Mouse (Mus musculus) forebrain, embryonic 16.5 days (tissue): Measurements from ENCODE around the gene Ctrc. TPM values are rescaled to one million over a fixed set of nuclear protein-coding genes. Genes with fewer than 3 reads are reported as not detected.

Experiments
- ATAC-seq: fragments of 200-750 bp; cut with Nextera tagmentation; 2 replicates; pipeline ENCODE4 v1.8.0; 2017; ENCODE audit warnings: mild to moderate bottlenecking, moderate library complexity
- H3K27ac ChIP-seq: fragments of 300-500 bp; sonication (generic); 2 replicates; pipeline ENCODE4 v1.5.1; 2014; ENCODE audit warnings: low read length, control low read depth
- H3K27me3 ChIP-seq: fragments of 300-500 bp; sonication (generic); replicated peaks from 2 replicates; pipeline ENCODE4 v1.6.1; 2014; ENCODE audit warnings: low read length; ENCODE audit not compliant: control insufficient read depth, insufficient read depth
- H3K36me3 ChIP-seq: fragments of 300-500 bp; sonication (generic); 2 replicates; pipeline ENCODE4 v1.6.1; 2014; ENCODE audit not compliant: control insufficient read depth, insufficient read depth
- H3K4me1 ChIP-seq: fragments of 300-500 bp; sonication (generic); replicated peaks from 2 replicates; pipeline ENCODE4 v1.6.1; 2014; ENCODE audit warnings: low read length; ENCODE audit not compliant: control insufficient read depth, insufficient read depth
- H3K4me2 ChIP-seq: fragments of 300-500 bp; sonication (generic); 2 replicates; pipeline ENCODE4 v1.6.1; 2014; ENCODE audit warnings: mild to moderate bottlenecking, low read length, control low read depth
- H3K4me3 ChIP-seq: fragments of 300-500 bp; sonication (generic); replicated peaks from 2 replicates; pipeline ENCODE4 v1.5.1; 2014; ENCODE audit warnings: mild to moderate bottlenecking, low read length, control low read depth
- H3K9ac ChIP-seq: fragments of 300-500 bp; sonication (generic); replicated peaks from 2 replicates; pipeline ENCODE4 v1.6.1; 2014; ENCODE audit warnings: low read depth, low read length, control low read depth
- H3K9me3 ChIP-seq: fragments of 300-500 bp; sonication (generic); 2 replicates; pipeline ENCODE4 v1.6.1; 2016; ENCODE audit warnings: low read length; ENCODE audit not compliant: control insufficient read depth
- WGBS: fragments of 180-500 bp; shearing (Covaris S2); extraction: QIAGEN DNeasy Blood & Tissue Kit; methylation state at CpG from one replicate; pipeline ENCODE4 v1.1.7; 2014; 5-methylcytosine and 5-hydroxymethylcytosine counted together
- polyA plus RNA-seq: library from polyadenylated mRNA; unstranded; fragments of >200 nt; fragmentation: Nextera tagmentation; extraction: Ambion mirVana; gene quantifications from 2 replicates; pipeline ENCODE4 v1.2.1, GENCODE M21; 2015

Ctrc gene
- polyA plus RNA-seq, 1 experiment from 2014 or later = not detected

- 79% methylated on average over 5 of the region's 5 CpGs for WGBS
Measured at GRCm38 (mm10) chr4:141862867-141863266, 16.7 kb upstream of the Ctrc start.

DNA sequence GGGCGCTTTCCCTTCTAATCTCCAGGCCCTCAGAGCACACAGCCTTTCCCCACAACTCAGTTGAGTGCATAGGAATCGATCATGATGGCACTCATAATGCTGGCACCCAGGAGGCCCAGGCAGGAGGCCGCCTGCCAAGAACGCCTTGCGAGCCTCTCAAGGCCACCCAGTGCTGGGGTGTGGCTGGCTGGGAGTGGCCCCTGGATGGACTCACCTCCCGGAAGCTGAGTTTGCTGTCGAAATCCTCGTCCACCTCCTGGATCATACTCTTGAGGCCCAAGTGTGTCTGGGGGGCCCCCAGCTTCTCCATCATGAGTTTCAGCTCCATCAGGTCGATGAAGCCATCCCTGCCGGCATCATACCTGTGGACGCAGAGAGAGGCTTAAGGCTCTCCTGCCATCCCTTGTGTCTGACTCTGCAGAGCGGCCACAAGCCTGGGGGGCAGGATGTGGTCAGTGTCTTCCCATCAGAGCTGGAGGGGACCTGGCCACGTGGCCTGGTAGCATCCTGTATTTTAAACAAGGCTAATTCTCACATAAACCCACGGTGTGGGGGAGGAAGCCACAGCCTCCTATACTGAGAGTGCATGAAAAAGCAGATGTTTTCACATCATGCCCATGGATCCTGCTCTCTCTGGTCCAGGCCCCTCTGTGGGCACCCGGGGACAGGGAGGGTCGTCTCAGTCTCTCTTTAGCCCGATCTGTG is 15.6 kb upstream of the Ctrc start:
- peaks cover 6% of the 10 kb centered on the region for H3K4me1 ChIP-seq
- WGBS = 91% methylated on average over 17 of the region's 17 CpGs
- no peak overlapping the region for H3K4me3 ChIP-seq
- no peak overlapping the region for H3K27ac ChIP-seq
- no peaks in the 10 kb centered on the region for H3K27me3 ChIP-seq
- no peak overlapping the region for H3K9ac ChIP-seq
- H3K9me3 ChIP-seq = no peaks in the 10 kb centered on the region
- ATAC-seq = no peak
- H3K36me3 ChIP-seq = no peaks in the 10 kb centered on the region
- H3K4me2 ChIP-seq = no peak overlapping the region

More at GRCm38 (mm10) chr4:141862867-141863266, 16.7 kb upstream of the Ctrc start:
- H3K9ac ChIP-seq = no peak overlapping the region
- no peak overlapping the region for H3K27ac ChIP-seq
- no peaks in the 10 kb centered on the region for H3K36me3 ChIP-seq
- no peak overlapping the region for H3K4me3 ChIP-seq
- no peak overlapping the region for H3K4me2 ChIP-seq
- peaks cover 17% of the 10 kb centered on the region for H3K4me1 ChIP-seq
- no peak for ATAC-seq
- no peaks in the 10 kb centered on the region for H3K9me3 ChIP-seq
- no peaks in the 10 kb centered on the region for H3K27me3 ChIP-seq

GRCm38 (mm10) chr4:141860246-141860841 is 14.2 kb upstream of the Ctrc start:
- no peaks in the 10 kb centered on the region for H3K9me3 ChIP-seq
- no peak overlapping the region for H3K9ac ChIP-seq
- no peaks in the 10 kb centered on the region for H3K27me3 ChIP-seq
- ATAC-seq = no peak
- no peaks in the 10 kb centered on the region; the same call in 1 of the 2 replicates for H3K4me1 ChIP-seq
- H3K36me3 ChIP-seq = no peaks in the 10 kb centered on the region
- H3K27ac ChIP-seq = no peak overlapping the region
- H3K4me3 ChIP-seq = no peak overlapping the region
- H3K4me2 ChIP-seq = no peak overlapping the region
- 79% methylated on average over 19 of the region's 19 CpGs for WGBS

DNA sequence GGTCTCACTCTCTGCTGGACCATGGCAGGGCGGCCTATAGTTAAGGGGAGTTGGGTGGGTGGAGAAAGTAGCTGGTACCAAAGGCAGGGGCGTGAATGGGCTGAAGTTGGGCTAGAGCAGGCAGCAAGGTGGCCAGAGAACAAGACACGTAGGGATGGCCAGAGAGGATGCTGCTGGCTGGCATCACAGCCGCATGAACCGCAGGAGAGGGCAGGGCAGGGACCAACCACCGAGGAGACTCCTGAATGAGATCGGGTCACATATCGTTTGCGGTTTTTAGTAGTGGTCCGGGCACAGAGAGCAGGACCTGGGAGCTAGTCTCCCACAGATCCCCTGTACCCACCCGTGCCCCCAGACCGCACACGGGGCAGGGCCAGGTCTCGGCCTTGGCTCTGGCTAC is 13.2 kb upstream of the Ctrc start:
- Histone ChIP-seq H3K27ac (no peak overlapping the region), H3K4me3 (no peak overlapping the region), H3K4me1 (no peaks in the 10 kb centered on the region; the same call in 1 of the 2 replicates), H3K9ac (no peak overlapping the region), H3K9me3 (no peaks in the 10 kb centered on the region), H3K4me2 (no peak overlapping the region), H3K27me3 (no peaks in the 10 kb centered on the region), H3K36me3 (no peaks in the 10 kb centered on the region)
- WGBS = 93% methylated on average over 14 of the region's 14 CpGs
- no peak for ATAC-seq

- Histone ChIP-seq H3K4me1 (no peaks in the 10 kb centered on the region; the same call in 1 of the 2 replicates), H3K9ac (no peak overlapping the region), H3K27me3 (no peaks in the 10 kb centered on the region), H3K4me2 (no peak overlapping the region), H3K36me3 (no peaks in the 10 kb centered on the region), H3K9me3 (no peaks in the 10 kb centered on the region), H3K4me3 (no peak overlapping the region), H3K27ac (no peak overlapping the region)
- WGBS = 79% methylated on average over 20 of the region's 20 CpGs
- no peak for ATAC-seq
Measured at GRCm38 (mm10) chr4:141858501-141858900, 12.3 kb upstream of the Ctrc start.

- no peak overlapping the region for H3K27ac ChIP-seq
Measured at GRCm38 (mm10) chr4:141857422-141857930, 11.3 kb upstream of the Ctrc start.

DNA sequence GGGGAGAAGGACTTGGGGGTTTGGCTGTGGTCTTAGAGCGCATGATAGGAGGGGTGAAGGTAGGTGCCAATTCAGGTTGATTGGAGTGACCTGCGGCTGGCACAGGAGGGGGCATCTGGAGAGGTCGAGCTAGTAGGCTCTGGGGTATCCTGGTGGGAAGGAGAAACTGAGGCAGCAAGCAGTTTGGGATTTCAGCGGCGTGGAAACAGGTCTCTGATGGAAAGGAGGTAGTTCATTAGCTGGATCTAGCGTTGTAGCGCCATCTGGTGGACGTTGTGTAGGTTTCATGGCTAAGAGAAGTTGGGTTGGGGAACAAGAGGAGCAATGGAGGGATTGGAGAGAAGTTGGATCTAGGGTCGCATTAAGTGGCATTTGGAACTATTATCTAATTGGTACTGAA is 7.3 kb upstream of the Ctrc start:
- Histone ChIP-seq H3K9me3 (no peaks in the 10 kb centered on the region), H3K27me3 (no peaks in the 10 kb centered on the region), H3K36me3 (no peaks in the 10 kb centered on the region), H3K9ac (no peak overlapping the region), H3K4me1 (no peaks in the 10 kb centered on the region; the same call in 1 of the 2 replicates), H3K4me3 (no peak overlapping the region), H3K27ac (no peak overlapping the region), H3K4me2 (no peak overlapping the region)
- 67% methylated on average over 9 of the region's 9 CpGs for WGBS
- no peak for ATAC-seq

More at GRCm38 (mm10) chr4:141857422-141857930, 11.3 kb upstream of the Ctrc start:
- Histone ChIP-seq H3K4me3 (no peak overlapping the region), H3K27me3 (no peaks in the 10 kb centered on the region), H3K4me2 (no peak overlapping the region), H3K9ac (no peak overlapping the region), H3K36me3 (no peaks in the 10 kb centered on the region), H3K4me1 (no peaks in the 10 kb centered on the region; the same call in 1 of the 2 replicates), H3K9me3 (no peaks in the 10 kb centered on the region)
- ATAC-seq = peak; percentile 76
- WGBS = 13% methylated on average over 10 of the region's 10 CpGs

- no peaks in the 10 kb centered on the region for H3K36me3 ChIP-seq
- WGBS = 76% methylated on average over 5 of the region's 5 CpGs
- H3K27me3 ChIP-seq = no peaks in the 10 kb centered on the region
- no peak overlapping the region for H3K4me3 ChIP-seq
- H3K4me1 ChIP-seq = no peaks in the 10 kb centered on the region
- no peak overlapping the region for H3K4me2 ChIP-seq
- no peak overlapping the region for H3K9ac ChIP-seq
- ATAC-seq = no peak
- H3K27ac ChIP-seq = no peak overlapping the region
- no peaks in the 10 kb centered on the region for H3K9me3 ChIP-seq
Measured at GRCm38 (mm10) chr4:141834536-141835095, 11.5 kb downstream of the Ctrc start.

- Histone ChIP-seq H3K9ac (no peak overlapping the region), H3K4me3 (no peak overlapping the region), H3K9me3 (no peaks in the 10 kb centered on the region), H3K27ac (no peak overlapping the region), H3K4me1 (no peaks in the 10 kb centered on the region), H3K27me3 (no peaks in the 10 kb centered on the region), H3K36me3 (no peaks in the 10 kb centered on the region), H3K4me2 (no peak overlapping the region)
- ATAC-seq = no peak
- 58% methylated on average over 1 of the region's 1 CpGs for WGBS
Measured at GRCm38 (mm10) chr4:141833911-141834310, 12.2 kb downstream of the Ctrc start.
